Mouse (Mus musculus): Measurements from ENCODE around the gene BC049730.

The BC049730 gene

DNA sequence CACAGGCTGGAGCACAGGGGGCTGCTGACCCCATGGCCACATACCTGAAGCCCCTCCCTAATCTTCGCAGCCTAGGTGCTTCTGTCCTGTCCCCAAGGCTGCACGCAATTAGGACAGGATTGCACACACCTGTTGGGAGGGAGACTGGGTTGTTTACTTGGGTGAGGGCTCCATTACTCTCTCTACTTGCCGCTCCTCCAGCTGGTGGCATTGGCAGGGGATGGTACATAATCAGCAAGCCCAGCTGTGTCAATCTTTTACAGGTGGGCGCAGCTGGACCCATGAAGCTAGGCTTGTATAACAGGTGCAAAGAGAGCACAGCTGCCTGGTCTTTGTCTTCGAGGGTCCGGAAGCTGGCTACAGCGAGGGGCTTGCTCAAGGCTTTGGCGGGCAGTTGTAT is 53.5 kb downstream of the BC049730 start:
- no peak for DNase-seq (ENCODE audit: low spot score)

Data from left cerebral cortex, adult 11 months (tissue).